8 mouse cellular contexts compared by ENCODE assay signal in the genomic region with DNA sequence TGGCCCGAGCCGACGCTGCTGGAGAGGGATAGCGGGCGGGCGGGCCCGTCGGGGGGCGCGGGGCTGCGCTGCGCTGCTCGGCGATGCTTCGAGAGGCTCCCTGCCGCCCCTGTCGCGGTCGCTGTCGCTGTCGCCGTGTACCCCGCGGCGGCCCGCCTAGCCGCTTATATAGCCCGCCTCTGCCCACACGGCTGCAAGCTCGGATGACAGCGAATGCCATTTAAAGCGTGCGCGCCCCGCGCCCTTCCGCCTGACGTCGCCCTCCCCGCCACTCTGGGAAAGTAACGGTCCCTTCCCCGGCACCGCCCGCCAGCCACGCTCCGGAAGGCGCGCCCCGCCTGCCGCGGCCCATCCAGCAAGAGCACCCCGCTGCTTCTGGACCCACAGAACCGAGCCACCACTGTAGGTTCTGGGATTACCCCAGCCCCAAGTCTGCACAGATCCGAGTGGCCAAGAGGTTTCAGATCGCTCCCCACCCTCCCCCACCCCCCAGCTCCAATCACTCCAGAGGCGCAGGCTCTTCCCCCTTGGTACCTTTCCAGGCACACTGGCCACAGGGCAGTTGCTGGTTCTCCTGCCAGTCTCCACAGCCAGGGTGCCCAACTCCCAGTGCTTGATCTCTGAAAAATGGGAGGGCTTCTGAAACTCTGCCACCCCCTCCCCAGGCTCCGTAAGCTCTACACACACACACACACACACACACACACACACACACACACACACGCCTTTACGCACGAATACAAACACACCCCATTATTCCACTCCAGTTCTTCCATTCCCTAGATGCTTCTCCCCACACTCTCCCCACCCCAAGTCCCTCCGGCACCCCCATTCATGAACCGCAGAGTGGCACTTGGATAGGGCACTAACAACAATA. TPM values are rescaled to one million over a fixed set of nuclear protein-coding genes. Genes with fewer than 3 reads are reported as not detected.
DNase-seq lines count a peak whose midpoint lies in the region; ATAC-seq lines count a peak whose summit lies in the region.

A gene (minus strand): TSS at position 294 of the 877 bp plus-strand sequence.

- H3K9ac ChIP-seq in hindbrain, embryonic 12.5 days, result peak within 1 kb of the TSS; percentile 77
- H3K9ac ChIP-seq in lung, embryonic 16.5 days (ENCODE audit: low read length), result peak within 1 kb of the TSS; percentile 80

- DNase-seq in R1 (ENCODE audit: low read depth, low spot score), result peak; percentile 30
- peak; percentile 74 to 77 for DNase-seq in cerebellum, postnatal 10 days
- peak; percentile 76 to 78 for DNase-seq in frontal cortex, postnatal 25 days (ENCODE audit: low spot score in 2 of 2)
- DNase-seq in layer of hippocampus, postnatal 14 days (ENCODE audit: low spot score in 2 of 2), result peak; percentile 83 to 88
- DNase-seq in right cerebral cortex, adult 18-20 months, result peak; percentile 89

- peak within 1 kb of the TSS; percentile 99 for H3K4me2 ChIP-seq in hindbrain, embryonic 12.5 days (replicated peaks)
- H3K4me2 ChIP-seq in lung, embryonic 16.5 days (ENCODE audit: low read depth, low read length), result peak within 1 kb of the TSS; percentile 82

- ATAC-seq in hindbrain, embryonic 12.5 days (ENCODE audit: low FRiP score), result peak; percentile 65
- ATAC-seq in lung, embryonic 16.5 days (ENCODE audit: low read depth), result peak; percentile 93
- no peak for ATAC-seq in inflammation-experienced regulatory T-cells, adult 6 months

- 4% methylated on average over 52 of the region's 62 CpGs for WGBS in hindbrain, embryonic 12.5 days
- WGBS in lung, embryonic 16.5 days, result 5% methylated on average over 49 of the region's 62 CpGs

- peak within 1 kb of the TSS; percentile 66; the same call in 1 of the 2 replicates for H3K27ac ChIP-seq in hindbrain, embryonic 12.5 days
- peak within 1 kb of the TSS; percentile 80 for H3K27ac ChIP-seq in lung, embryonic 16.5 days (ENCODE audit: low read length)

- H3K4me3 ChIP-seq in hindbrain, embryonic 12.5 days, result peak within 1 kb of the TSS; percentile 68
- H3K4me3 ChIP-seq in lung, embryonic 16.5 days (ENCODE audit: low read length), result peak within 1 kb of the TSS; percentile 69

- peaks cover 60% of the 10 kb centered on the region for H3K27me3 ChIP-seq in hindbrain, embryonic 12.5 days
- H3K27me3 ChIP-seq in lung, embryonic 16.5 days (ENCODE audit: control insufficient read depth, insufficient read depth, low read depth, low read length), result peaks cover 14% of the 10 kb centered on the region

- no peaks in the 10 kb centered on the region for H3K36me3 ChIP-seq in hindbrain, embryonic 12.5 days
- no peaks in the 10 kb centered on the region for H3K36me3 ChIP-seq in lung, embryonic 16.5 days (ENCODE audit: control insufficient read depth, insufficient read depth, low read length)

- no peaks in the 10 kb centered on the region for H3K9me3 ChIP-seq in hindbrain, embryonic 12.5 days (replicated peaks)
- H3K9me3 ChIP-seq in lung, embryonic 16.5 days (ENCODE audit: control insufficient read depth, low read length), result no peaks in the 10 kb centered on the region

- H3K4me1 ChIP-seq in hindbrain, embryonic 12.5 days, result peaks cover 22% of the 10 kb centered on the region
- peaks cover 6% of the 10 kb centered on the region; the same call in 1 of the 2 replicates for H3K4me1 ChIP-seq in lung, embryonic 16.5 days (replicated peaks; ENCODE audit: control insufficient read depth, insufficient read depth, low read length)

RNA-seq across cellular contexts. Expression of the gene that starts here (rescaled TPM):
- 7.0 and 7.9 TPM in 2 replicates for polyA plus RNA-seq in hindbrain, embryonic 12.5 days (2016; fragmentation: Nextera tagmentation; extraction: Ambion mirVana)
- total RNA-seq in layer of hippocampus, postnatal 14 days (2021), result 10 to 100 TPM; 48.0 to 49.2 TPM
- polyA plus RNA-seq in lung, embryonic 16.5 days (2015; fragmentation: Nextera tagmentation; extraction: Ambion mirVana), result 23.4 and 26.8 TPM in 2 replicates
- polyA plus RNA-seq in inflammation-experienced regulatory T-cells, adult 6 months (2017; shearing (Covaris generic)), result not detected

Comparison
In these comparisons a context has a peak if more than half of its experiments do, and no peak if none do; other contexts are left out.
1. DNase-seq: peak in every context shown above with its lines; median percentile 89 in right cerebral cortex, adult 18-20 months; 86 in layer of hippocampus, postnatal 14 days; 77 in frontal cortex, postnatal 25 days; 76 in cerebellum, postnatal 10 days; 30 in R1.